Mouse (Mus musculus): ENCODE measurements at regions not wholly inside any gene's neighbourhood (a gene's known extent, or its start where the extent isn't known, plus 50 kb on each side); places are given as distances from the start of the nearest gene placed in this dataset.

DNA sequence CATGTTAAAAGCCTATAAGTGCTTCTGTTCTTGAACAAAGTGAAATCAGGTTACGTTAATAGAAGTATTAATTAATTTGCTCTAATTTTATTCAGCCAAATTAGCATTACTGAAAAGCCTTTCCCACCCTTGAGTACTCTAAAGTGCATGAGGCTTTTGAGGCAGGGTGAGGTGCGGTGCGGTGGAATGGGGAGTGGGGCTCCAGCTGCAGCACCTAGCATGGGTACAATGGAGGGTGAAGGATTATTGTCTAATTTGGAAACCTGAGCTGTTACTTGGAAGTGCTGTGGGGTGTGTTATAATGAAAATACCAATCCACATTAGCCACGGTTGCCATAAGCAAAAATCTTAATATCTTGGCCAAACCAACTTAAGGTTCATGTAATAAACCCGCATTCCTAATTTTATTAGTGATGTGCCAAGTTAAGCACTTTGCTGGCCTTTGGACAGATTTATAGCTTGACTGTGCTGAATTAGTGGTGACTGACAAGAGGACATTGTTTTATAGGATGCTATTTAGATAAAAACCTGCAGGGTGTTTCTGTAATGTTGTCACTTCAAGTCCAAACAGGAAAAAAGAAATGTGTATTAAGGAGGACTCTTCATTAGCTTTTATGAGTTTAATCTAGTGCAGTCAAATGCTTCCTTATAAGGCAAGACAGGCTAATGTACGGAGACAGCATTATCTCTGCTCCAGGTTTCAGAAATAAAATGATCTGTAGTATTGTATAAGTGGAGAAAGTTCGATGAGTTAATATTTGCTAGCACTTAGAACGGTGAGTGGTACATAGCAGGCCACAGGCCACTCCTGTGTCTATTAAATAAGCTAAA, 382.2 kb downstream of the Lmo4 start:
- 68% methylated on average over 8 of the region's 8 CpGs for WGBS
- Histone ChIP-seq H3K27me3 (no peaks in the 10 kb centered on the region), H3K4me3 (replicated peaks) (no peak overlapping the region), H3K4me1 (no peaks in the 10 kb centered on the region), H3K9ac (no peak overlapping the region), H3K36me3 (no peaks in the 10 kb centered on the region), H3K4me2 (no peak overlapping the region), H3K27ac (no peak overlapping the region), H3K9me3 (replicated peaks) (no peaks in the 10 kb centered on the region)
- ATAC-seq (replicated peaks; ENCODE audit: low FRiP score) = no peak

DNA sequence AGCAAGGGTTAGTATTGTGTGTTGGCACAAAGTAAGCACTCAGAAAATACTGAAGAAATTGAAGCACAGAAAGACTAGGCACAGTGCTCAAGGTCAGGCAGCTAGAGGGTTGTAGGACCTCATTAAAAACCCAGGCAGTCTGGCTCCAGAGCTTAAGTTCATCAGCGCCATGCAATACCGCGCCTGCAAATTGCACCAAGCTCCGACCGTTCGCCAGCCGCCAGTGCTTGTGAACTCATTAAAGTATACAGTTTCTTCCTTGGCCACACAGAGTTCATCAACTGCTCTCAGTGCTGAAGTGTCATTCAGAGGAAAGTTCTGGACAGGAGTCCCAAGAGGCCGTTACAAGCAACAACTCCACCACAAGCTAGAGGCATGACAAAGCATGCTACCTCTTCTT, 397.5 kb downstream of the Lmo4 start:
- ATAC-seq (replicated peaks; ENCODE audit: low FRiP score) = peak; percentile 70
- H3K9ac ChIP-seq = no peak overlapping the region
- H3K36me3 ChIP-seq = no peaks in the 10 kb centered on the region
- WGBS = 52% methylated on average over 8 of the region's 8 CpGs
- no peak overlapping the region for H3K4me2 ChIP-seq
- H3K27me3 ChIP-seq = 0 out of 2 replicates have a peak, but pooled peaks cover under 1% of the 10 kb centered on the region
- H3K4me3 ChIP-seq (replicated peaks) = no peak overlapping the region
- no peaks in the 10 kb centered on the region for H3K9me3 ChIP-seq (replicated peaks)
- peak overlapping the region; percentile 69 for H3K27ac ChIP-seq
- H3K4me1 ChIP-seq = 0 out of 2 replicates have a peak, but pooled peaks cover 6% of the 10 kb centered on the region

DNA sequence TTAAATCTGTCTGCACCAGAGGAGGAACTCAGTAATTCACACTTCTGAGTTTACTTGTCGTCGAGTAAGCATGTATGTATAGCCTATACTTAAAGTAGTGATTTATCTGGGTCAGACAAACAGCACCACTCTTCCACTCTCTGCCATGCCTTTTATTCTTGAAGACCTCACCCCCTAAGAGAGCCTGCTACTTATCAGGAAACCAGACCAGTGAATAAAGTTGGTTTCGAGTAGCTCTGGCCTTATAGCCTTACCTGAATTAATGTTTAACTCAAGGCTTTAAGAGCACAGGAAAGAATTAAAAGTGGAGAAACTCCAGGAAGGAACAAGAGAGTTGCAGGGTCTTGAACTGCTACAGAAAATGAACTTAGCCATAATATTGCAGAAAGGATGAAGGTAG, 398.1 kb downstream of the Lmo4 start:
- Histone ChIP-seq H3K27me3 (no peaks in the 10 kb centered on the region), H3K9me3 (replicated peaks) (no peaks in the 10 kb centered on the region), H3K4me2 (no peak overlapping the region), H3K36me3 (no peaks in the 10 kb centered on the region), H3K9ac (no peak overlapping the region), H3K4me3 (replicated peaks) (no peak overlapping the region), H3K4me1 (0 out of 2 replicates have a peak, but pooled peaks cover 6% of the 10 kb centered on the region), H3K27ac (peak overlapping the region; percentile 69)
- ATAC-seq (replicated peaks; ENCODE audit: low FRiP score) = peak; percentile 12; the same call in 1 of the 2 replicates
- WGBS = 54% methylated on average over 3 of the region's 3 CpGs

DNA sequence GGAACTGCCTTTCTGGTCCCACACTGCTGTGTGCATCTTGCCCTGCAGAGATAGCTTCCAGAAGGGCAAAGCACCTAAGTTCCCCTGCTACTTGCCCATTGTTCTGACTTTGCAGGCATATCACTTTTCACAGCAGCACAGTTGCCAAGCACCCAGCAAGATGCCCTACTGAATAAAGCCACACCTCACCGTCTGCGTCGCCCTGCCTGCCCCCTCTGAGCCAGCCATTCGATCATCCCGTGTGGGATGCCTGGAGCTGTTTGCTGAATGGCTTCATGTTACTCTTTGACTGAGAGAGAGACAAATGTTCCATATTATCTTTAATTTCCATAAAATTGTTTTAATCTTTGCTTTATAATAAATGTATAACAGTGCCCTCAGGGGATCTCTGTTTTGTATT, 407.2 kb downstream of the Lmo4 start:
- Histone ChIP-seq H3K9me3 (replicated peaks) (no peaks in the 10 kb centered on the region), H3K4me2 (no peak overlapping the region), H3K27me3 (no peaks in the 10 kb centered on the region), H3K9ac (no peak overlapping the region), H3K27ac (no peak overlapping the region), H3K36me3 (no peaks in the 10 kb centered on the region), H3K4me3 (replicated peaks) (no peak overlapping the region), H3K4me1 (0 out of 2 replicates have a peak, but pooled peaks cover 4% of the 10 kb centered on the region)
- 0 out of 2 replicates have a peak, but pooled peaks have one; percentile 49 for ATAC-seq (replicated peaks; ENCODE audit: low FRiP score)
- WGBS = 41% methylated on average over 5 of the region's 5 CpGs

DNA sequence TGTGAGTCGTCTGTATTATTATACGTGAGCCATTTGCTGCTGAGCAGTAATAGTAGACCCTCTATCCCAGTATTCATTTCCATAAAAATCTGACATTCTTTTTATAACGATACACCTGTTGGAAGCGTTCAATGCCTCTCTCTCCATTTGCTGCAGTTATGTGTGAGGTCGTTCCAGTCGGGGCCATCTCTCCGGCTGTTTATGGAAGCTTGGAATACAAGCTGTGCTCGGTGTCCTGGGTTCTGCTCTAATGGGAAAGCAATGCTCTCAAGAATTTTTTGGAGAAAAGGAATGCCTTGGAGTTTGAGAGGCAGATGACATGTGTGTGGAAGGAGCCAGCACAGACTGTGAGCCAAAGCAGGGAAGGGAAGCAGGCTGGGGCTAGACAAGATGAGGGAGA, 414.1 kb downstream of the Lmo4 start:
- H3K4me3 ChIP-seq (replicated peaks) = no peak overlapping the region
- H3K36me3 ChIP-seq = no peaks in the 10 kb centered on the region
- H3K4me1 ChIP-seq = peaks cover 5% of the 10 kb centered on the region
- no peak overlapping the region for H3K9ac ChIP-seq
- ATAC-seq (replicated peaks; ENCODE audit: low FRiP score) = no peak
- no peak overlapping the region for H3K27ac ChIP-seq
- 80% methylated on average over 8 of the region's 8 CpGs for WGBS
- H3K4me2 ChIP-seq = no peak overlapping the region
- H3K27me3 ChIP-seq = no peaks in the 10 kb centered on the region
- no peaks in the 10 kb centered on the region for H3K9me3 ChIP-seq (replicated peaks)

DNA sequence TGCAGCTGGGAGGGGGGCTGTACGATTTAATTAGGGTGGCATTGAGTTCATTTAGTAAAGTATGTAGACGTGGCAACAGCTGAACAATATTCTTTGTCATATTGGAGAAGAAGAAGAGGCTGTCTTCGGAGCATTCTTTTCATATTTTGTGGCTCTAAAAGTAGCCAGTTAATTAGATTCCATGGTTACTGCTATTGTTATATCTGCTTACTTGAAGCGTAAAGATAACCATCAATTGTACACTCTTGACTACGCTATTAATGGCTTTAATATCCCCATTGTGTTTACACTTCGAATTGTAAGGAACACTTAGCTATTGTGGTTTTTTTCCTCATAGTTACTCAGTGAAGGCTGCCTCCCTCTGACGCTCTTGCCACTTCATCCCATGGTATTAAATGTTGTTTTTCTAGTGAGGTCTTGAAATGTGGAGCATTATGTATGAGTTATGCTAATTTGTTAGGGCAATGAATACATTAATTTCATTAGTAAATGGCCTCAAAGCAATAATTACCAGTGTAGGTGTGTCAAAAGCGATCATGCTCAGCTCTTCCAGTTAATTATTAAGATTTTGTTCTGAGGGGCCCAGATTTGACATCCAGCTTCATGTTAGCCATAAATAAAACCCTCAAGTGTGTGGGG, 415.0 kb downstream of the Lmo4 start:
- Histone ChIP-seq H3K27me3 (no peaks in the 10 kb centered on the region), H3K4me1 (peaks cover 5% of the 10 kb centered on the region), H3K9ac (no peak overlapping the region), H3K9me3 (replicated peaks) (no peaks in the 10 kb centered on the region), H3K36me3 (no peaks in the 10 kb centered on the region), H3K4me3 (replicated peaks) (no peak overlapping the region), H3K4me2 (no peak overlapping the region), H3K27ac (no peak overlapping the region)
- WGBS = 57% methylated on average over 8 of the region's 8 CpGs
- ATAC-seq (replicated peaks; ENCODE audit: low FRiP score) = no peak

DNA sequence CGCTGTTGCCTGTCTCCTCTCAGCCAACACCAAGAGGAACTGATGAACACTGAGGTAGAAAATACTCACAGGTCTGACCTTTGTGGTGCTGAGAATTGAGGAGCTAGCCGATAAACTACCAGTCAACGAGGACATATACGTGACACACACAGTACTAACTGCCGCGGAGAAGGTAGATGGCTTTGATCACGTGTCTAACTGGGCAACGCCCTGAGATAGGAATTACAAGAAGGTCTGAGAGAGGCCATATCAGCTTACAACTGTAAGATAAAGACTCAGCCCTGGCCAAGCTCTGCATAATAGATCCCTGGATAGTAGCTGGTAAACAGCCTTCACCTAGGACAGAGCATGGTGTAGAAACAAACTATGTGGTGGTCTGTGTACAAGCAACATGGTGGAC, 418.1 kb downstream of the Lmo4 start:
- 89% methylated on average over 8 of the region's 8 CpGs for WGBS
- no peak overlapping the region for H3K9ac ChIP-seq
- no peaks in the 10 kb centered on the region for H3K27me3 ChIP-seq
- no peak overlapping the region for H3K4me2 ChIP-seq
- no peaks in the 10 kb centered on the region for H3K36me3 ChIP-seq
- H3K9me3 ChIP-seq (replicated peaks) = no peaks in the 10 kb centered on the region
- ATAC-seq (replicated peaks; ENCODE audit: low FRiP score) = no peak
- no peak overlapping the region for H3K4me3 ChIP-seq (replicated peaks)
- H3K4me1 ChIP-seq = peaks cover 10% of the 10 kb centered on the region
- no peak overlapping the region for H3K27ac ChIP-seq

DNA sequence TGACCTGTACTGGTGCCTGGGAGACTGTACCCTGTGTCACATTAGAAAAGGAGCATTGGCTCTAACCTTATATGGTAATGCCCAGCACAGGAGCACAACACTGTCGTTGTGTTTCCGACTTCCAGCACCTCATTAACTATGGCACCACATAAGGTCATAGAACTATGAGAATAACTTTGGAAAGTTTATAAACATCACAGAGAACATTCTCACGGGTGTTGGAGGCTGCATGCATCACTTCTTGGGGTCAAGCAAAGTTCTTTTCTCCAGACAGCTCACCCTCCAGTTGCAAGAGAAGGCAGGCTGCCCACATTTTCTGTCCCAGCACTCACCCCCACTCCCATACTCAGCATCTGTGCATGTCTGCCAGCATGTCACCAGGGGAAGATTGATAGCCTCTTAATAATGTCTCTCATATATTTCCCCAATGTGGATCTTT, 420.6 kb downstream of the Lmo4 start:
- Histone ChIP-seq H3K27ac (no peak overlapping the region), H3K36me3 (no peaks in the 10 kb centered on the region), H3K4me3 (replicated peaks) (no peak overlapping the region), H3K4me2 (no peak overlapping the region), H3K9ac (no peak overlapping the region), H3K9me3 (replicated peaks) (no peaks in the 10 kb centered on the region), H3K4me1 (peaks cover 5% of the 10 kb centered on the region; the same call in 1 of the 2 replicates), H3K27me3 (no peaks in the 10 kb centered on the region)
- WGBS = 35% methylated on average over 3 of the region's 3 CpGs
- ATAC-seq (replicated peaks; ENCODE audit: low FRiP score) = peak; percentile 52; the same call in 1 of the 2 replicates

DNA sequence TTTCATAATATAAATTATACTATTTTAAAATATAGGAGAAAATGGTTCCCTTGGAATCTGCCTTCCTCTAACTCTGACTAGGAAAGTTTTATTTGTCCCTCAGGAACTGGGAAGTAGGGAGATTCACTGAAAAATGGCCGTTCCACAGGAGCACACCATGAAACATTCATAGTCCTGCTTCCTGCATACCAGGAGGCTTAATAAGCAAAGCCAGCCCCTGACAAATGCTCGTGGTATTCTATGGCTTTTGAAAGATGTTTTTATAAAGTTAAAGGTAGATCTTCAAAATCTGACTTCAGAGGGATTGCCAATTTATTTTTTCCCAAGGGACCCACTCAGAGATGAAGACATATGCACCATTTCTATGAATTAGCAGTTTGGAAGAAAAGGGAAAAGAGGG, 426.9 kb downstream of the Lmo4 start:
- 56% methylated on average over 2 of the region's 2 CpGs for WGBS
- Histone ChIP-seq H3K4me2 (no peak overlapping the region), H3K27ac (no peak overlapping the region), H3K27me3 (no peaks in the 10 kb centered on the region), H3K36me3 (no peaks in the 10 kb centered on the region), H3K9me3 (replicated peaks) (no peaks in the 10 kb centered on the region), H3K4me1 (no peaks in the 10 kb centered on the region), H3K4me3 (replicated peaks) (no peak overlapping the region), H3K9ac (no peak overlapping the region)
- ATAC-seq (replicated peaks; ENCODE audit: low FRiP score) = no peak

DNA sequence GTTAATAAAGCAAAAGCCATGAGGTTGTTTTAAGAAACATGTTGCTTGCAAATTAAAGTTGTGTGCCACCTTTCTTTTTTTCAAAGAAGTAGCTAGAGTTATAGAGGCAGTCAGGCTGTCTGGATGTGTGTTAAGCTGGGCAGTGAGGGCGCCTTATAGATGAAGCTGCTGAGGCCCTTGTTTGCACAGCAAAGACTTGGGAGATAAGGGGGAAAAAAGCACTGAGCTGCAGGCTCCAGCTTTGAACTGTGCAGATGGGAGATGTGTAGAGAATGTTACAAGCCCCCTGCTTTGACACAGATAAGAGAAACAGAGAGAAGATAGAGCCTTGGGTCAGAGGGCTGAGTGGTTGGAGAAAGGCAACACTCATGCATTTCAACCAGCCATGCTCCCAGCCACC, 445.7 kb downstream of the Lmo4 start:
- 94% methylated on average over 1 of the region's 1 CpGs for WGBS
- Histone ChIP-seq H3K27ac (no peak overlapping the region), H3K9me3 (replicated peaks) (no peaks in the 10 kb centered on the region), H3K4me1 (no peaks in the 10 kb centered on the region), H3K4me2 (no peak overlapping the region), H3K27me3 (no peaks in the 10 kb centered on the region), H3K36me3 (no peaks in the 10 kb centered on the region), H3K9ac (no peak overlapping the region), H3K4me3 (replicated peaks) (no peak overlapping the region)
- ATAC-seq (replicated peaks; ENCODE audit: low FRiP score) = no peak

DNA sequence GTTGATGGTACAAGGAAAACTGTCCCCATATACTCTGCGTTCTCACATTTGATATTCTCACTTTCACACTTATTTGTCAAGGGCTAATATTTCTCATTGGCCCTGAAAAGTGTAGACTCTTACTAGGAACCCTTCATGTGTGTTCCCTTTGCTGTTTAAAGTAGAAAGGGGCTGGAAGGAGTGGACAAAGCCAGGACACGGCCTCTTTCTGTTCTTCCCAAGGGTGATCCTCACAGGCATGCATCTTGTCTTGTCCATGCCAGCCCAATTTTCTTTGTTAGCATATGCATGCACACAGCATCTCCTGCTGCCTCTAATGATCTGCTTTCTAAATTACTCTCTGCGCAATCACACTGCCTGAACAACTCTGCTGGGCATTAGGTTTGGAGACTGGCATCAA, 451.8 kb downstream of the Lmo4 start:
- H3K4me2 ChIP-seq = no peak overlapping the region
- no peaks in the 10 kb centered on the region for H3K27me3 ChIP-seq
- no peak for ATAC-seq (replicated peaks; ENCODE audit: low FRiP score)
- WGBS = 89% methylated on average over 3 of the region's 3 CpGs
- no peak overlapping the region for H3K9ac ChIP-seq
- H3K27ac ChIP-seq = no peak overlapping the region
- no peaks in the 10 kb centered on the region for H3K4me1 ChIP-seq
- H3K9me3 ChIP-seq (replicated peaks) = no peaks in the 10 kb centered on the region
- H3K36me3 ChIP-seq = no peaks in the 10 kb centered on the region
- no peak overlapping the region for H3K4me3 ChIP-seq (replicated peaks)

DNA sequence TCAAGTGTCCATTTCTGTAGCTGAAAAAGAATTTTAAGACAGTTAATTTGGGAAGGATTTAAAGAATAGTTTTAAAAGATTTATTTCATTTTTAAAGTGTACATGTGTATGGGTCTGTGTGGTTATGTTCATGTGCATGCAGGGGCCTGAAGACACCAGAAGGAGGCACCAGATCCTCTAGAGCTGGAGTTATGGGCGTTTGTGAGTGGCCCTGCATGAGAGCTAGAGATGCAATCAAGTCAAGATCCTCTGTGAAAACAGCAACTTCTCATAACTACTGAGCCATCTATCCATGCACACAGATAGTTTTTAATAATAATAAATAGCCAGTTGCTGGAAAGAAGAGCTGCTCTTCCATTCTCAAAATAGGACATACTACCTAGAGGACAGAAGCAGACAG, 452.4 kb downstream of the Lmo4 start:
- H3K9ac ChIP-seq = no peak overlapping the region
- no peak for ATAC-seq (replicated peaks; ENCODE audit: low FRiP score)

More for the DNA sequence above, 452.4 kb downstream of the Lmo4 start:
- no peaks in the 10 kb centered on the region for H3K36me3 ChIP-seq
- no peaks in the 10 kb centered on the region for H3K9me3 ChIP-seq (replicated peaks)
- H3K4me2 ChIP-seq = no peak overlapping the region
- no peak overlapping the region for H3K27ac ChIP-seq
- no peaks in the 10 kb centered on the region for H3K27me3 ChIP-seq
- H3K4me1 ChIP-seq = no peaks in the 10 kb centered on the region
- no peak overlapping the region for H3K4me3 ChIP-seq (replicated peaks)
- WGBS = 72% methylated on average over 1 of the region's 1 CpGs
